Mouse (Mus musculus) heart, postnatal 0 days (tissue): ENCODE data around the gene Maml1.

Experiments
- CTCF ChIP-seq: IDR thresholded peaks from 2 replicates; pipeline ENCODE4 v1.5.1; 2016; ENCODE audit warnings: antibody characterized with exemption, control low read depth, low read depth
- EP300 ChIP-seq: IDR thresholded peaks from 2 replicates; pipeline ENCODE4 v1.6.1; 2016; ENCODE audit warnings: antibody characterized with exemption, low read depth

- TF ChIP-seq CTCF = no peak
- TF ChIP-seq EP300 = no peak
Measured at GRCm38 (mm10) chr11:50211322-50212059, 80.6 kb downstream of the Maml1 start.
